Mouse (Mus musculus): ENCODE measurements around the gene Mrpl23.

DNA sequence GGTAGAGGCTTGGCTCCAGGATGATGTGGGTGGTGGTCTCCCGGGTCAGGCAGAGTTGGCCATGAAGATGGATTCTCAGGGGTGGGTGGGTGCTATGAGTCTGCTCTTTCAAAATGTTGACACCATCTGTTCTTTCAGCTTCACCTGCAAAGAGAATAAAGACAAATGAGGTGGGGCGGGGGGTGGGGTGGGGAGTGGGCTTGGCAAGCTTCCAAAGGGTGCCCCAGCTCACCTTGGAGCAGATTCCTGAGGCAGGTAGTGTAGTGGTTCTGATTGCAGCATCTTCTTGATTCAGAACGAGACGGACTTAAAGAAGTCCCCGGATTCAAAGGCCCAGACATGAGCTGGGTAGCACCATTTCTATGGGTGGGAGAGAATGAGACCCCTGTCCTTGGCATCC, 43.5 kb downstream of the Mrpl23 start:
- no peak for TF ChIP-seq CTCF (IDR thresholded peaks at IDR 0.05; ENCODE audit: control insufficient read depth, insufficient read depth, insufficient replicate concordance, low read depth, low read length)
- TF ChIP-seq POLR2A (IDR thresholded peaks at IDR 0.05; ENCODE audit: control insufficient read depth, low read depth, low read length) = no peak
